Mouse (Mus musculus) frontal cortex, postnatal 36 days (tissue): ENCODE measurements around the gene Rsl1.
A peak's percentile ranks its signal among the peaks of the same experiment; 100 is the strongest.
"Not testable (repeated sequence)": the region's sequence is repeated elsewhere in the genome, so short reads cannot be mapped to it uniquely, and the experiment has no call there.

Experiments
- DNase-seq, 2 experiments: peaks; one replicate each; pipeline ENCODE4 v3.0.0; 2022; ENCODE audit warnings: low spot score in 2 of 2

Gene Rsl1

GRCm38 (mm10) chr13:67172991-67173722 is at the start of gene Rsl1:
Gene Rsl1, plus strand, starts transcription at chr13:67173182.
- DNase-seq = peak; percentile 71 to 86

- no peak for DNase-seq
Measured at GRCm38 (mm10) chr13:67124460-67124859, 48.5 kb upstream of the Rsl1 start.

- DNase-seq = not testable (repeated sequence)
Measured at GRCm38 (mm10) chr13:67127507-67127906, 45.5 kb upstream of the Rsl1 start.

GRCm38 (mm10) chr13:67128038-67128721 is 44.8 kb upstream of the Rsl1 start:
- peak; percentile 85 to 95 for DNase-seq

- not testable (repeated sequence) for DNase-seq
Measured at GRCm38 (mm10) chr13:67166122-67166521, 6.9 kb upstream of the Rsl1 start.

GRCm38 (mm10) chr13:67173723-67174055 is 707 bp downstream of the Rsl1 start:
- DNase-seq = peak; percentile 1 to 8

GRCm38 (mm10) chr13:67194340-67194894 is 21.4 kb downstream of the Rsl1 start, which contains the start of gene Zfp455:
Gene Zfp455, plus strand, starts transcription at chr13:67194506.
- DNase-seq = peak; percentile 71

GRCm38 (mm10) chr13:67201656-67202055 is 28.7 kb downstream of the Rsl1 start:
- no peak for DNase-seq

- no peak for DNase-seq
Measured at GRCm38 (mm10) chr13:67214015-67214607, 41.1 kb downstream of the Rsl1 start.
